Mouse (Mus musculus) heart, postnatal 0 days (tissue): ENCODE measurements around the gene Manbal.

Experiments
- CTCF ChIP-seq: IDR thresholded peaks from 2 replicates; pipeline ENCODE4 v1.5.1; 2016; ENCODE audit warnings: antibody characterized with exemption, control low read depth, low read depth
- EP300 ChIP-seq: IDR thresholded peaks from 2 replicates; pipeline ENCODE4 v1.6.1; 2016; ENCODE audit warnings: antibody characterized with exemption, low read depth

DNA sequence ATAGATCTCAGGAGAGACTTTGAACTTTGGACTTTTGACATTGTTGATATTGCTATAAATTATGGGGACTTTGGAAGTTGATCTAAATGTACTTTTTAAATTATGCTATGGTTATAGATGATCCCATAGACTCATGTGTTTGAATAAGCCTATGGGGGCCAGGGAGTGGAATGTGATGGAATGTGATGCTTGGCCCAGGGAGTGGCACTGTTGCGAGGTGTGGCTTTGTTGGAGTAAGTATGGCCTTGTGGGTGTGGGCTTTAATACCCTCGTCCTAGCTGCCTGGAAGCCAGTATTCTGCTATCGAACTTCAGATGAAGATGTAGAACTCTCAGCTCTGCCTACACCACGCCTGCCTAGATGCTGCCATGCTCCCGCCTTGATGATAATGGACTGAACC is 7.4 kb upstream of the Manbal start:
- TF ChIP-seq CTCF (no peak), EP300 (no peak)
